Mouse (Mus musculus) neural tube, embryonic 14.5 days (tissue): ENCODE data around the gene Cpeb2. TPM values are rescaled to one million over a fixed set of nuclear protein-coding genes. Genes with fewer than 3 reads are reported as not detected.

Experiments used
- ATAC-seq: fragments of 200-750 bp; cut with Nextera tagmentation; 2 replicates; pipeline ENCODE4 v1.8.0; 2017; ENCODE audit warnings: low read depth, mild to moderate bottlenecking, moderate TSS enrichment, moderate library complexity
- H3K27ac ChIP-seq: fragments of 300-500 bp; sonication (generic); 2 replicates; pipeline ENCODE4 v1.5.1; 2014; ENCODE audit warnings: low read depth, mild to moderate bottlenecking, control low read depth, low read length, moderate library complexity, mixed read lengths
- H3K27me3 ChIP-seq: fragments of 300-500 bp; sonication (generic); 2 replicates; pipeline ENCODE4 v1.6.1; 2014; ENCODE audit warnings: low read length; ENCODE audit not compliant: control insufficient read depth, insufficient read depth
- H3K36me3 ChIP-seq: fragments of 300-500 bp; sonication (generic); 2 replicates; pipeline ENCODE4 v1.6.1; 2014; ENCODE audit warnings: low read length, mixed read lengths; ENCODE audit not compliant: control insufficient read depth, insufficient read depth
- H3K4me1 ChIP-seq: fragments of 300-500 bp; sonication (generic); 2 replicates; pipeline ENCODE4 v1.6.1; 2014; ENCODE audit warnings: low read length; ENCODE audit not compliant: control insufficient read depth, insufficient read depth
- H3K4me2 ChIP-seq: fragments of 300-500 bp; sonication (generic); 2 replicates; pipeline ENCODE4 v1.6.1; 2014; ENCODE audit warnings: mild to moderate bottlenecking, low read depth, low read length, control low read depth
- H3K4me3 ChIP-seq: fragments of 300-500 bp; sonication (generic); 2 replicates; pipeline ENCODE4 v1.5.1; 2014; ENCODE audit warnings: low read depth, low read length, control low read depth, mixed read lengths
- H3K9ac ChIP-seq: fragments of 300-500 bp; sonication (generic); replicated peaks from 2 replicates; pipeline ENCODE4 v1.6.1; 2014; ENCODE audit warnings: low read depth, mild to moderate bottlenecking, control low read depth, low read length, mixed read lengths
- H3K9me3 ChIP-seq: fragments of 300-500 bp; sonication (generic); 2 replicates; pipeline ENCODE4 v1.6.1; 2016; ENCODE audit warnings: low read length; ENCODE audit not compliant: control insufficient read depth
- WGBS: fragments of 180-500 bp; shearing (Covaris S2); extraction: QIAGEN DNeasy Blood & Tissue Kit; methylation state at CpG from one replicate; pipeline ENCODE4 v1.1.7; 2014; 5-methylcytosine and 5-hydroxymethylcytosine counted together
- polyA plus RNA-seq: library from polyadenylated mRNA; unstranded; fragments of >200 nt; fragmentation: Nextera tagmentation; extraction: Ambion mirVana; gene quantifications from 2 replicates; pipeline ENCODE4 v1.2.1, GENCODE M21; 2014

Cpeb2 gene
- polyA plus RNA-seq, 1 experiment from 2014 or later = 28.4 TPM

- Histone ChIP-seq H3K27me3 (no peaks in the 10 kb centered on the region), H3K4me1 (no peaks in the 10 kb centered on the region), H3K36me3 (no peaks in the 10 kb centered on the region), H3K9ac (no peak overlapping the region), H3K4me3 (no peak overlapping the region), H3K27ac (no peak overlapping the region), H3K9me3 (no peaks in the 10 kb centered on the region), H3K4me2 (no peak overlapping the region)
- ATAC-seq = no peak
- 78% methylated on average over 4 of the region's 4 CpGs for WGBS
Measured at GRCm38 (mm10) chr5:43223359-43223758, 9.6 kb upstream of the Cpeb2 start.

- H3K4me3 ChIP-seq = no peak overlapping the region
- no peak overlapping the region for H3K27ac ChIP-seq
- ATAC-seq = no peak
- H3K9ac ChIP-seq = no peak overlapping the region
- no peak overlapping the region for H3K4me2 ChIP-seq
- H3K36me3 ChIP-seq = no peaks in the 10 kb centered on the region
- no peaks in the 10 kb centered on the region for H3K9me3 ChIP-seq
- WGBS = 68% methylated on average over 3 of the region's 3 CpGs
- H3K4me1 ChIP-seq = no peaks in the 10 kb centered on the region
- no peaks in the 10 kb centered on the region for H3K27me3 ChIP-seq
Measured at GRCm38 (mm10) chr5:43224245-43224644, 8.7 kb upstream of the Cpeb2 start.

- H3K9me3 ChIP-seq = no peaks in the 10 kb centered on the region
- H3K36me3 ChIP-seq = no peaks in the 10 kb centered on the region
- ATAC-seq = no peak
- H3K27me3 ChIP-seq = no peaks in the 10 kb centered on the region
- no peaks in the 10 kb centered on the region for H3K4me1 ChIP-seq
- no peak overlapping the region for H3K9ac ChIP-seq
- H3K4me2 ChIP-seq = no peak overlapping the region
- H3K4me3 ChIP-seq = no peak overlapping the region
- H3K27ac ChIP-seq = no peak overlapping the region
Measured at GRCm38 (mm10) chr5:43226160-43226559, 6.8 kb upstream of the Cpeb2 start.

- no peak overlapping the region for H3K4me2 ChIP-seq
- no peaks in the 10 kb centered on the region for H3K36me3 ChIP-seq
- ATAC-seq = no peak
- 83% methylated on average over 5 of the region's 5 CpGs for WGBS
- no peaks in the 10 kb centered on the region for H3K4me1 ChIP-seq
- no peak overlapping the region for H3K27ac ChIP-seq
- no peak overlapping the region for H3K9ac ChIP-seq
- H3K27me3 ChIP-seq = no peaks in the 10 kb centered on the region
- H3K9me3 ChIP-seq = no peaks in the 10 kb centered on the region
- no peak overlapping the region for H3K4me3 ChIP-seq
Measured at GRCm38 (mm10) chr5:43227607-43228006, 5.4 kb upstream of the Cpeb2 start.

GRCm38 (mm10) chr5:43231061-43231460, 1.9 kb upstream of the Cpeb2 start:
- peaks cover 3% of the 10 kb centered on the region; the same call in 1 of the 2 replicates for H3K4me1 ChIP-seq
- H3K4me3 ChIP-seq = no peak overlapping the region
- no peaks in the 10 kb centered on the region for H3K27me3 ChIP-seq
- no peak overlapping the region for H3K27ac ChIP-seq
- no peaks in the 10 kb centered on the region for H3K9me3 ChIP-seq
- 63% methylated on average over 2 of the region's 2 CpGs for WGBS
- H3K4me2 ChIP-seq = no peak overlapping the region
- H3K9ac ChIP-seq = no peak overlapping the region
- no peaks in the 10 kb centered on the region for H3K36me3 ChIP-seq
- ATAC-seq = no peak

GRCm38 (mm10) chr5:43232149-43232479, 856 bp upstream of the Cpeb2 start:
- Histone ChIP-seq H3K9me3 (no peaks in the 10 kb centered on the region), H3K27me3 (no peaks in the 10 kb centered on the region), H3K4me3 (peak overlapping the region; percentile 98), H3K9ac (peak overlapping the region; percentile 99), H3K4me1 (peaks cover 5% of the 10 kb centered on the region; the same call in 1 of the 2 replicates), H3K4me2 (peak overlapping the region; percentile 68), H3K36me3 (no peaks in the 10 kb centered on the region), H3K27ac (peak overlapping the region; percentile 100)
- WGBS = 5% methylated on average over 6 of the region's 6 CpGs
- no peak for ATAC-seq

GRCm38 (mm10) chr5:43233316-43234181, 579 bp downstream of the Cpeb2 start:
- Histone ChIP-seq H3K27ac (peak overlapping the region; percentile 100), H3K4me2 (peak overlapping the region; percentile 68), H3K4me3 (peak overlapping the region; percentile 98), H3K27me3 (no peaks in the 10 kb centered on the region), H3K9ac (peak overlapping the region; percentile 99), H3K4me1 (peaks cover 8% of the 10 kb centered on the region; the same call in 1 of the 2 replicates), H3K9me3 (no peaks in the 10 kb centered on the region), H3K36me3 (no peaks in the 10 kb centered on the region)
- 1% methylated on average over 76 of the region's 101 CpGs for WGBS
- ATAC-seq = peak; percentile 76

GRCm38 (mm10) chr5:43234321-43235185, 1.6 kb downstream of the Cpeb2 start:
- H3K4me3 ChIP-seq = peak overlapping the region; percentile 98
- WGBS = 0% methylated on average over 75 of the region's 113 CpGs
- H3K4me2 ChIP-seq = peak overlapping the region; percentile 68
- H3K4me1 ChIP-seq = peaks cover 14% of the 10 kb centered on the region
- no peaks in the 10 kb centered on the region for H3K27me3 ChIP-seq
- H3K27ac ChIP-seq = peak overlapping the region; percentile 100
- H3K36me3 ChIP-seq = 0 out of 2 replicates have a peak, but pooled peaks cover 4% of the 10 kb centered on the region
- peak overlapping the region; percentile 99 for H3K9ac ChIP-seq
- peak; percentile 29 for ATAC-seq
- H3K9me3 ChIP-seq = no peaks in the 10 kb centered on the region
